Mouse (Mus musculus) thymus, postnatal 0 days (tissue): Measurements from ENCODE around the gene Pigyl. TPM values are rescaled to one million over a fixed set of nuclear protein-coding genes. Genes with fewer than 3 reads are reported as not detected.
"Not testable (repeated sequence)": the region's sequence is repeated elsewhere in the genome, so short reads cannot be mapped to it uniquely, and the experiment has no call there.

Experiments
- DNase-seq: peaks from one replicate; pipeline ENCODE4 v3.0.0-alpha.2; 2015; ENCODE audit warnings: low spot score
- polyA plus RNA-seq: library from polyadenylated mRNA; unstranded; fragments of >200 nt; fragmentation: Nextera tagmentation; extraction: Ambion mirVana; gene quantifications from 2 replicates; pipeline ENCODE4 v1.2.1, GENCODE M21; 2015

The Pigyl gene
- polyA plus RNA-seq, 1 experiment from 2014 or later: 105 TPM

DNA sequence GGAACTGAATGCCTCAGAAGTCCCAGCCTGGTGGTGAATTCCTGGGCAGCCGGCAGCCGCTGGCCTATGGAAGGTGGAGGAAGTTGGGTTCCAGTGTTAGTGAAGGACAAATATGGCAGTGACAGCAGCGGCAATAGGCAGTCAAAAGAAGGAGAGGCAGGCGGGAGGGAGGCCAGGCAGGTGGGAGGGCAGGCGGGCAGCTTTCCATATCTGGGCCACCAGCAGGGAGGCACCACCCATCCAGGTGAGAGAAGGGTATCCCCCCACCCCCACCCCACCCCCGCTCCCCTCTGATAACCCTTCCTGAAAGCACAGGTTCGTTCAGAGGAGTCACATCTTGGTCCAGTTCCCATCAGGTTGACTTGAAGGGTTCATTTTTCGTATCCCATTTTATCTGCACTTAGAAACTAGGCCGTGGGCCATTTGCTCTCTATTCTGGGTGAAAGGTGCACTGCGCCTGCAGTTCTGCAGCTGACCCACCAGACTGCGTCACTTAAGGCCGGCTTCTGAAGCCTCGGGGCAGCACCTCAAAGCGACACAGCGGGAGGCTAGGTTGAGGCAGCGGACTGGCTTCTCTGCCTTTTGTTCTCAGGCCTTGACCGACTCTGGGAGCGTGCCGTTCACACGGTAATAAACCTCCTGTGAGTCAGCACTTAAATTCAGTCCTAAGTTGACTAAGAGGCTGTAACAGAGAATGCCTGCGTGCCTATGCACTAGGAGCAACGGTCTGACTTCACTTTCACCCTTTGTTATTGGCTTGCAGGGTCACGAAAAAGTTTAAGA, 19.7 kb upstream of the Pigyl start:
- DNase-seq: no peak

DNA sequence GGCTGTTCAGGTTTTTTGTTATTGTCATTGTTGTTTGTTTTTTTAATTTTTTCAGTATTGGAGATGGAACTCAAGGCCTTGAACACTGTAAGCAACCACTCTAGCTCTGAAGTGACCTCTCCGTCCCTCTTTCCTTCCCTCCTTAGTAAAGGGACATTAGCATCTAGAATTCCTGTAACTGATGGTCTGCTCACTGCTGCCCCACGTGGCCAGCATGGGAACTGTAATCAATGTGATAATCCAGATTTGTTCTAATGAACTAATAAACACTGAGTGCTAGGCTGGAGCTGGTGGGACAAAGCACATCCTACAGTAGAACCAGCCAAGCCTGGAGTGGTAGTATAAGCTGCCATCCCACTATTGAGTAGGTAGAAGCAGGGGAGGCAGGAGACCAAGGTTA, 18.2 kb upstream of the Pigyl start:
- no peak for DNase-seq

DNA sequence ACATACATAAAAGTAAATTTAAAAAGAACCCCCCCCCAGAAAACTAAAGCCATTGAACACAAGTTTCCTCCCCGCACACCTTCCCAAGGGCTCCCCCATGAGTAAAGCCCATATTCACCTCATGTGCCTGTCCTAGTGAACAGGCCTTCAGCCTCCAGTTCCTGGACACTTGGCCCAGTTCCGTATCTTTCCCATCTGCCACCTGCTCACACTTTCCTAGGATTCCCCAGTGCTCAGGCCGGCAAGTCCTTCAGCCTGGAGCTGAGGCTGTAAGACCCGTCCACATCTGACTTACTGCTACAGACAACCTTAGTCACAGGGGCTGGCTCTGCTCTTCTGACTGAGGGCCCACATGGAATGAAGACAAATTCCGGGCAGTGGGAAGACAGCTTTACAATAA, 16.9 kb upstream of the Pigyl start:
- no peak for DNase-seq

DNA sequence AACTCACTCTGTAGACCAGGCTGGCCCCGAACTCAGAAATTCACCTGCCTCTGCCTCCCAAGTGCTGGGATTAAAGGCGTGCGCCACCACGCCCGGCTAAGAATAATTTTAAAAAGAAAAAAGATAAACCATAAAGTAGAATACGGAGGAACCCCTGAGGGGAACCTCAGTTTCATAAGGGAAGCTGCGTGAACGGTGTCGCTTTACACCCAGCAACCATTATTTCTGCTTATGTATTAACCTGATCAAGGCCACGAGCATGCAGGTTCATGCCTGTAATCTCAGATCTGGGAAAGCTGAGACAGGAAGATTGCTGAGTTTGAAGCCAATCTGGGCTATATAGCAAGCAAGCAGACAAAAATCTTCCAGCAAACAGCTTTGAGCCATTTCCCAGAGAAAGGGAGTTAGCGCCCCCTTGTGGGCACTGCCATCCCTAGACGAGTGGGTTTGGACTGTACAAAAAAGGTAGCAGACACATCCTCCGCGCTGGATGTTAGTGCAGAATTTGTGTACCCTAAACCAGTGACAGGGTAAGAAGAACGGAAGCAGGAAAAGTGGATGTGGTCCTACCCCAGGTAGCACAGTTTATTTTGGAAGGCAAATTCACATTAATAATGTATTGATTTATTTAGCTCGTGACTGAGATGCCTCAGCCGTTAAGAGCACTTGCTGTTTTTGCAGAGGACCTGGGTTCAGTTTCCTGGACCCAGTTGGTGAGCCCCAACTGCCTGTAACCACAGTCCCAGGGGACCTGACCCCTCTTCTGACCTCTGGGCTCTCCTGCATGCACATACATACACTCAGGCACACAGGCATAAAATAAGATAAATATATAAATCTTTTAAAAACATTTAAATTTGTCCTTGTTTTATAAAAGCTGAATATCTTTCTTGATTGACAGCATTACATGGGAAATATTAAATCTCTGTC, 13.3 kb upstream of the Pigyl start:
- DNase-seq: peak; percentile 91

DNA sequence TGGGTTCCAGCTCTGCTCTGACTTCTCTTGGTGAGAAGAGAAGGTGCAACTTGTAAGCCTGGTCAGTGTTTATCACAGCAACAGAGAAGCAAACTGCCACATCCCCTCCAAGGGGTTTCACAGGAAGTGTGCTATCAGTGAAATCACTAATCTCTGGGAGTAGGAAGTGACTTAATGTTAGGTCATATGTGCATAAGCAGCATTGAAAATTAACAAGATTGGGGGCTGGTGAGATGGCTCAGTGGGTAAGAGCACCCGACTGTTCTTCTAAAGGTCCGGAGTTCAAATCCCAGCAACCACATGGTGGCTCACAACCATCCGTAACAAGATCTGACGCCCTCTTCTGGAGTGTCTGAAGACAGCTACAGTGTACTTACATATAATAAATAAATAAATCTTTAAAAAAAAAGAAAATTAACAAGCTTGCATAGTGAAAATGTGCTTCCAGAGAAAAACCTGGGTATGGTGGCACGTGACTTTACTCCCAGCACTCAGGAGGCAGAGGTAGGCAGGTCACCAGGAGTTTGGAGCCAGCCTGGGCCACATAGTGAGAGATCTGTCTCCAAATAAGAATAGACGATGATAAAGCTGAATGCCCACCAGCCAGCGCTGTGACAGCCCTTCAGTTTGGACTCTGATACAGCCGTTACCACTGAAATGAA, 12.2 kb upstream of the Pigyl start:
- DNase-seq: no peak

DNA sequence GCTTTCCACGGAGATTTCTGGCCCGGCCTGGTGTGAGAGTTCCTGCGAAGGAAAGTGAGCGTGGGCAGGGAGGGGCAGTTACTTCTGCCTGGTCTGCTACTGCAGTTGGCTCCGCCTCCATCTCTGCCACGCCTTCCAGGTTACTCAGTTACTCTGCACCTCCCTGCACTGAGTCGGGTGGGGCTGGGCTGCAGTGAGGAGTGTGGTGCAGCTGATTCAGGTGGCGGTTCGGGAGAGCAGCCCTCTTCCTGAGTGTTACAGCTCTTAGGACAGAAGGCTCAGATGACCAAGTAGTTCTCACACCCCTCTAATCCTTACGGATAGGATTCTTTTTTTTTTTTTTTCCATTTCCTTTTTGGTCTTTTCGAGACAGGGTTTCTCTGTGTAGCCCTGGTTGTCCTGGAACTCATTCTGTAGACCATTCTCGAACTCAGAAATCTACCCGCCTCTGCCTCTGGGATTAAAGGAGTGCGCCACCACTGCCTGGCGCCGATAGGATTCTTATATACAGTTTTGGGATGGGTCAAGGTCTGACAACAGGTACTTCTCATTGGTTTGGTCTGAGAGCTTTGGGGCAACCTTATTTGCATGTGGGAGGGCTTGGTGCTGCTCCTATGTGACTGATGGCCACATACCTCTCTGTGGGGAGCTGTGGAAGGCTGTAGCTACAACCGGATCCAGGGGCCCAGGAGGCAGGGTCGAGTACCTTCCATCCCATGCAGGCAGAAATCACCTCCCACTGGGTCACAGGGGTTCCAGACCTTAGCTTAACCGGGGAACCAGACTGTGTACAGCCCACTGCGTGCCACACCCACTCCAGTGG, 7.0 kb upstream of the Pigyl start:
- DNase-seq: no peak

DNA sequence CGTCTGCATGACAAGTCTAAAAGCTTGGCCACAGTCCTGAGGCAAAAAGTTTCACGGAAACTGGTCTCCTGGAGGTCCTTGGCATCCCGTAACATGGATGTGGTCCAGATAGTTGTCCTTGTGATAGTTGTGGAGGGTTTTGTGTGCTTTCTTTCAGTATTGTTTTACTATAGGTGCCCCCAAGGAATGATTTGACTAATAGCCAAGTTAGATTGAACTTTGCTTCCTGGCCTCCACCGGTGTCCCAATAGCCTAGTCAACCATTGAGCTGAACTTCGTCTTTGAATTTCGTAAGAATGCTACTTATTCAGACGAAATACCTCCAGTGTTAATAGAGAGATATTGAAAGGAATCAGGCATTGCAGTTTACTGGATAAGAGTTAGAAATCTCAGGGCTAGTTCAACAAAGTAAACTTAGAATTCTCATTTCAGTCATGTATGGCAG, 6.4 kb upstream of the Pigyl start:
- DNase-seq: not testable (repeated sequence)

DNA sequence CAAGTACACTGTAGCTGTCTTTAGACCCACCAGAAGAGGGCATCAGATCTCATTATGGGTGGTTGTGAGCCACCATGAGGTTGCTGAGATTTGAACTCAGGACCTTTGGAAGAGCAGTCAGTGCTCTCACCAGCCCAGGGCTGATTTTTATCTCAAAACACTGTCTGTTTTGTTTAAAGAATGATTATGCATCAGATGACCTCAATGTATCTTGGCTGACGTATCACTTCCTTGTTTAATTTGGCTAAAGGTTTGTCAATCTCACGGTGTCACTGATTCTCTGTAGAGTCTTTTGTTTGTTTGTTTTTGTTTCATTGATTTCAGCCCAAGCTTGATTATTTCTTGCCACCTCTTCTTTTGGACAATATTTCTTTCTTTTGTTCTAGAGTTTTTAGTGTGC, 5.7 kb upstream of the Pigyl start:
- DNase-seq: no peak

DNA sequence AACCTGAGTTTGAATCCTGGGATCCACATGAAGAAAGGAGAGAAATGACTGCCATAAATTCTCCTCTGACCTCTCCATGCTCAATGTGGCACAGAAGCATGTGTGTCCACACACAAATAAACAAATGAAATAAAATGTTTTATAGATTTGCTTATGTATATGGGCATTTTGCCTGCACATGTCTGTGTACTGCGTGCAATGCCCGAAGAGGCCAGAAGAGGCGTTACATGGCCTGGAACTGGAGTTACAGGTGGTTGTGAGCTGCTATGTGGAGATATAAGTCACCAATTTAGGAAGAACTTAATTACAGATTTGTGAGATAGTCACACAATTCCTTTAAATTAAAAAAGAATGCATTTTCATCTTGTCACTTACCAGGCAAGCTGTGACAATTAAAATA, 2.8 kb upstream of the Pigyl start:
- no peak for DNase-seq

DNA sequence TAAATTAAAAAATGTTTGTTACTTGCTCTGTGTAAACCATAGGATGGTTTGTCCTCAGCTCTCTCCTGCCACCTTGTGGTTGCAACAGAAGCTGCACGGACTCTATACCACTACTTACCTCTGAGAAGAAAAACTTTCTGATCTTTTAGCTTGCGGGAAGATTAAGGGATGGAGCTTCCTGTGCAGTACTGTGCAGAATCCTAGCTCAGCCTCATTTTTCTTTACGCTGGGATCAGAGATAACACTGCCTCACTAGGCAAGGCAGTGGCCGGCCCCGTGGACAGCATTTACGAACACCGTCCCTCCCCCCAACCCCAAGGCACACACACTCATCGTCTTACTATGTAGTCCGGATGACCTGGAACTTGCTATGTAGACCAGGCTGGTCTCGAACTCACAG, 1.0 kb upstream of the Pigyl start:
- peak; percentile 86 for DNase-seq

DNA sequence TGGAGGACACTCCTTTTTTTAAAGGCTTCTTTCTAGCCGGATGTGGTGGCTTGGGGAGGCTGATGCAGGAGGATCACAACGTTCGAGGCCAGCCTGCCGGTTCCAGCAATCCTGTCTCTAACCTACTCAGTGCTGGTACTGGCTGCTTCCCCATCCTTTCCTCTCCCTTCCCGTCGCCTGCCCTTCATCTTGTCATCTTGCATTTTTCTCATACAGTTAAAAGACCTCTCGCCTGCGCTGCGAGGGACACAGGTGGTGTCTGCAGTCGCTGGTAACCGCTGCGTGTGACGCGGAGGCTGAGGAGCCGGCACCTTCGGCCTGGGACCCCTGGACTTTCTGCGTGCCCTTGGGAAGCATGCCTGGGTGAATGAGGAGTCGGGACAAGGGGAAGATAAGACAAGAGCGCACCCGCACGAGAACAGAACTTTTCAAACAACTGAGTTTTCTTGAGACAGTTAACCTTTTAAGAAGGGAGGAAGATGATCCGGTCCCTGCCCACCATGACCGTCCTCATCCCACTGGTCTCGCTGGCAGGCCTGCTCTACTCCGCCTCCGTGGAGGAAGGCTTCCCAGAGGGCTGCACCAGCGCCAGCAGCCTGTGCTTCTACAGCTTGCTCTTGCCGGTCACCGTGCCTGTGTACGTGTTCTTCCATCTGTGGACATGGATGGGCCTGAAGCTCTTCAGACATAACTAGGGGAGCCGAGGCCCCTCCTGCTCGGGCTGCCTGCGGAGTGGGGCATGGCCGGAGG, 1.0 kb downstream of the Pigyl start:
- no peak for DNase-seq

DNA sequence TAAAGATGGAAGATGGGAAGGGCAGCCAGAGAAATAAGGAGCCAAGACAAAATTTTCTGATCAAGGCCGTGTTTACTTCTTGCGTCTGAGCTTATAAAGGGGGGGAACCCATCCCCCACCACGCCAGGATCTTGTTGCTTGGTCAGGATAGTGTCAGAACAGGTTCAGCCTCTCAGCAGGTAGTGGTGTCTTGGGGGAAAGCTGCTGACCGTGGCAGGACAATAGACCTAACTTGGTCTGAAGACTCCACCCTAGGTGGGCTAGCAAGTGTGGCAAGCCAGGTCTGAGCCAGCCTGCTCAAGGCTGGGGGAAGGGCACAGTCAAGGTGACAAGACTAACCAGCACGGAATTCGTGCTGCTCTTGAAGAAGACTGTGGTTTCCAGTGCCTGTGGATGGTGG, 4.7 kb downstream of the Pigyl start:
- DNase-seq: no peak

DNA sequence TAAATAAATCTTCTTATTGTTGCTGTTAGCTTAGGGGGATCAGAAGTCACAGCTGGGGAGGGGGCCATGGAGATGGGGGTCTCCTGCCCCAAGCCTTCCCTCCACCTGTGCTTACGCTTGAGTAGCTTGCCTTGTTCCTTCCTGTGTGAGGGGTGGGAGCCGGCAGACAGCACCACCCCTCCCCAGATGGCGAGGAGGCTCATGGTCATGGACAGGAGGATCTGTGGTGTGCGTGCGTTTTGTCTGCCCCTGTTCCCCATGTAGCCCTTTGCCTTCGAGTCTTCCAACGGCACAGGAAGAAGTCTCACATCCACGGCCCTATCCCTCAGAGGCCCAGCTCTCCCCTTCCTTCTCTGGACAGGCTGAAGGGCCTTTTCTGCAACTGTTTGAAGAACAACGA, 5.7 kb downstream of the Pigyl start:
- DNase-seq: no peak

DNA sequence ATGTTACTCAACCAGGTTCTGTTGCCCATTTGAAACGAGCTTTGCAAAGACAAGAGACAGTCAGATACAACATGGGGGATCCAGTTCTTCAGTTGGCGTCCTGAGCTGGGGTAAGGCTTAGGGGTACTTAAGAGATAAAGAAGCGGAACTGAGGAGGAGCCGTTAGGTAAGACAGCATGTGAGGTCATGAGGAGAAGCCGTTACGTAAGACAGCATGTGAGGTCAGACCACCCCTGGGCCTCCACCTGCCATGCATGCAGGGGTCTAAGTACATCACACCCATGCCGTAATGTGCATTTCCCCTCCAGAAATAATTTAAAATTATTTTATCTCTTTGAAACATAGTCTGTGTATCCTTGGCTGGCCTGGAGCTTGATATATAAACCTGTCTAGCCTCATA, 6.3 kb downstream of the Pigyl start:
- DNase-seq: no peak

DNA sequence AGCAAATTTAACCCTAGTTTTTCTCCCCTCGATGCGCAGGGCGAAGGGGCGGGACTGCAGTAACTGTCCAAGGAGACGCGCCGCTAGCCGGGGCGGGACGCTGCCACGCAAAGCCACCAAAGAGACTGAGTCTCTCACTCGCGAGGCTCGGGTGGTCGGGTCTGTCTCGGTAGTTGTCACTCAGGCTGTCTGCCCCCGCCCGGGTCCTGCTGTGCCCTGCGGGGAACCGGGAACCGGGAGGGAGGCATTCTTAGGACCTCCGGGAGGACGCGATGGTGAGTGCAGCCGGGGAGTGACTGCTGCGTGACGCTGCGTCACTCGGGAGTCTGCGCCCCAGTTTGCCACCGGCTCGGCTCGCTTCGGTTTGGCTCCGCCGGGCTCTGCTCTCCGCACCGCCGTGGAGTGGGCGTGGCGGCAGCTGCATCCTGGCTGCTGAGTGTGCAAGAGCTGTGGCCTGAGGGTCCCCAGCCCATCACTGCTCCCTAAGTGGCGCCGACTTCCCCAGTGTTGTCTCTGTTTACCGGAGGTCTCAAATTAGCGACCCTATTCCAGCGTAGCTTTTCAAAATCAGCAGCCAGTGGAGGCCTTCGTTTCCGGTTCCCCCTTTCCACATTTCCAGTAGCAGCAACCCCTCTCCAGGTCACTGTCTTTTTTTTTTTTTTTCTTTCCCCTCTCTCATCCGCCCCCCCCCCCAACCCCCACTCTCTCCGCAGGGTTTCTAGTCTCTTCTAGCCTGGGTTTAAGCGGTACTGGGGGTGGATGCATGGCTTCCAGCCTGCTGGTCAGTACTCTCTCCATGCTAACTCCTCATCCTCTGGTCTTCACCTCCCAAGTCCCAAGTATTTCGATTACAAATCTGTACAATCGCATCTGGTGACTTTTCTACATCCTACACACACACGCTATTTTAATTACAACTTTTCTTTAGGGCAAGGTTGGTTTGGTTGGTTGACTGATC, 8.3 kb downstream of the Pigyl start:
- peak; percentile 76 for DNase-seq

DNA sequence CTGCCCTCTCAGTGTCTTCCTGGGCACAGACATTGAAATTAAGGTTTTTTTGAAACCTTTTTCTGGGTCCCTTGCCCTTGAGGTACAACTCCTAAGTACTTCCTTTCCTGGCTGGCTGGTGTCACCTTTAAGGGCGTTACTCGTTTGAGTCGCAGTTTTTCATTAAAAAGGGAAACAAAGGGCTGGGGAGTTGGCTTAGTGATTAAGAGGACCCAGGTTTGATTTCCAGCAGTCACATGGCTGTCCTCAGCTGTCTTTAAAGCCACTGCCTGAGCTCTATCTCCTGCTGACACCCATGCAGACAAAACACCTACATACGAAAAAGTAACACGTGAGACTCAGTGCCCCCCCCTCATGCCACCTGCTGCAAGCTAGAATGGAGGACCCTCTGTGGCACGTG, 9.3 kb downstream of the Pigyl start:
- DNase-seq: no peak

DNA sequence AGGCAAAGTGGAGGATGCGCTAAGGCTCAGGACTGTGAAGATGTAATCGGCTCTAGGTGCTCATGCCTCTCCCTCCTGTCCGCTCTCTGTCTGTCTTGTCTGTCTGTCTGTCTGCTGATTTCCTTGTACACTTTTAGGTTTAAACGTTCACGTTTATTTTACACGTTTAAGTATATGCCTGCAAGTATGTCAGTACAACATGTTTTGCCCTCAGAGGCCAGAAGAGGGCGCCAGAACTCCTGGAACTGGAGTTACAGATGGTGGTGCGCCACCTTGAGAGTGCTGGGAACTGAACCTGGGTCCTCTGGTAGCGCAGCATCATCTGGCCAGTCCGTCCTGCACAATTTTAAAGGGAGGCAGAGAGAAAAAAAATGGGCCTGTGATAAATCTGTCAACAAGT, 10.0 kb downstream of the Pigyl start:
- no peak for DNase-seq

DNA sequence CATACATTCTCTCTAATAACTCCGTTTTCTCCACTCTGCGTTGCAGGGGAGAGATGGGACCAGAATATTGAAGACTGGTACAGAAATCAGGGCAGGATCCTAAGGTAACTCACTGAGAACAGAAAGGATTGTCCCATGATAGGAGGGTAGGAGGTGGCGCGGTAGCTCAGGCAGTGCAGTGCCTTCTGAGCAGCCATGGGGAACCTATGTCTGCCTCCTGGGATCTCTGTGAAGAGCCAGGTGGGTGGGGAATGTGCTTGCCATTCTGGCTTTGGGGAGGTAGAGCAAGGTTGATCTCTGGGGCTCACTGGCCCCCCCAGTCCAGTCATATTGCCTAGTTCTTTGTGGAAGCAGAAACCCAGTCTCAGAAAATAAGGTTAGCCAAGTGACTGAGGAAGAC, 11.1 kb downstream of the Pigyl start:
- DNase-seq: no peak

DNA sequence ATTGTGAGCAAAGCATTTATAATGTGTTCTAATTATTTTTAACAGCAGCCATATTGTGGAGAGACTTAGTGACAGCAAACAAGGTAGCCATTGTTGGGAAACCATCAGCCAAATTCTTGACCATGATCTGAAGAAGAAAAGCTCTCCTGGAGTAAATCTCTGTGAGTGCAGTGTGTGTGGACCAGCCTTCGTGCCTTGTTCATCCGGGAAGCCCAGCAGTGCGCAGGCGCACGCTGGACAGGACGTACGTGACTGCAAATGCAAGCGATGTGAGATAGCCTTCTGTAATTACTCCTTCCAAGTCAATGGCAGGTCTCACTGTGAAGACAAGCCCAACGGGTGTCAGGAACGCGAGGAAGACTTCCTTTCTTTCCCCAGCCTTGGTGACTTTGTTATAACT, 12.7 kb downstream of the Pigyl start:
- DNase-seq: no peak
